Mouse (Mus musculus) MEL (cell line): ENCODE results near the gene Gnaq. TPM values are rescaled to one million over a fixed set of nuclear protein-coding genes. Genes with fewer than 3 reads are reported as not detected.

Source experiments
- DNase-seq: peaks from one replicate; pipeline ENCODE4 v3.0.0; 2011; ENCODE audit warnings: low read depth, low spot score
- H3K27ac ChIP-seq: 2 replicates; pipeline ENCODE4 v1.5.1; 2012; ENCODE audit warnings: low read depth, mild to moderate bottlenecking, control low read depth, low read length, moderate library complexity; ENCODE audit not compliant: control insufficient read depth
- H3K27me3 ChIP-seq, 2 experiments: fragments of 150-350 bp in 1 of 2; sonication (generic) in 1 of 2; 2 replicates each; pipeline ENCODE4 v1.6.1; 2012; ENCODE audit warnings: low read length in 2 of 2, mild to moderate bottlenecking in 2 of 2, improper control_type of control experiment in 1 of 2, moderate library complexity in 1 of 2; ENCODE audit not compliant: insufficient read depth in 2 of 2, control insufficient read depth in 1 of 2
- H3K36me3 ChIP-seq, 2 experiments: 2 replicates each; pipeline ENCODE4 v1.6.1; 2012 to 2014; ENCODE audit warnings: low read length in 2 of 2, improper control_type of control experiment in 1 of 2, inconsistent platforms in 1 of 2, mild to moderate bottlenecking in 1 of 2; ENCODE audit not compliant: insufficient read depth in 2 of 2, control insufficient read depth in 1 of 2
- H3K4me1 ChIP-seq, 2 experiments: fragments of 150-350 bp in 1 of 2; sonication (generic) in 1 of 2; 2 replicates each; pipeline ENCODE4 v1.6.1; 2012; ENCODE audit warnings: low read length in 2 of 2, improper control_type of control experiment in 1 of 2, mild to moderate bottlenecking in 1 of 2; ENCODE audit not compliant: insufficient read depth in 2 of 2, control insufficient read depth in 1 of 2
- H3K4me3 ChIP-seq, 2 experiments: fragments of 150-350 bp in 1 of 2; sonication (generic) in 1 of 2; 2 replicates each; pipeline ENCODE4 v1.5.1; 2012; ENCODE audit warnings: low read depth in 2 of 2, low read length in 2 of 2, mild to moderate bottlenecking in 2 of 2, moderate library complexity in 2 of 2, control low read depth in 1 of 2, improper control_type of control experiment in 1 of 2; ENCODE audit not compliant: control insufficient read depth in 1 of 2, insufficient read depth in 1 of 2
- H3K79me2 ChIP-seq: 2 replicates; pipeline ENCODE4 v1.6.1; 2012; ENCODE audit warnings: mild to moderate bottlenecking, low read length, moderate library complexity; ENCODE audit not compliant: control insufficient read depth, poor library complexity, insufficient read depth
- H3K9ac ChIP-seq: 2 replicates; pipeline ENCODE4 v1.6.1; 2012; ENCODE audit warnings: low read depth, mild to moderate bottlenecking, control low read depth, low read length, moderate library complexity; ENCODE audit not compliant: control insufficient read depth, poor library complexity, severe bottlenecking
- H3K9me3 ChIP-seq: fragments of 150-350 bp; sonication (generic); replicated peaks from 2 replicates; pipeline ENCODE4 v1.6.1; 2012; ENCODE audit warnings: mild to moderate bottlenecking, low read length, improper control_type of control experiment, moderate library complexity; ENCODE audit not compliant: insufficient read depth
- CHD2 ChIP-seq: IDR thresholded peaks from 2 replicates; pipeline ENCODE4 v1.6.1; 2011; ENCODE audit warnings: low read length, improper control_type of control experiment
- CTCF ChIP-seq, 3 experiments: IDR thresholded peaks in 2 of 3; conservative IDR thresholded peaks in 1 of 3; 2 replicates each; pipeline ENCODE4 v1.5.1; 2011 to 2012; ENCODE audit warnings: low read length in 3 of 3, low read depth in 2 of 3, mild to moderate bottlenecking in 2 of 3, improper control_type of control experiment in 1 of 3, inconsistent platforms in 1 of 3, mixed read lengths in 1 of 3, moderate library complexity in 1 of 3; ENCODE audit not compliant: control insufficient read depth in 1 of 3, insufficient read depth in 1 of 3, poor library complexity in 1 of 3, severe bottlenecking in 1 of 3
- GATA1 ChIP-seq: IDR thresholded peaks from 2 replicates; pipeline ENCODE4 v1.6.1; 2011; ENCODE audit warnings: low read depth, low read length, improper control_type of control experiment
- HCFC1 ChIP-seq: IDR thresholded peaks from 2 replicates; pipeline ENCODE4 v1.6.1; 2012; ENCODE audit warnings: low read depth, mild to moderate bottlenecking, inconsistent platforms, low read length, improper control_type of control experiment, moderate library complexity
- JUND ChIP-seq: IDR thresholded peaks from 2 replicates; pipeline ENCODE4 v1.6.1; 2011; ENCODE audit warnings: low read depth, mild to moderate bottlenecking, improper control_type of control experiment, low read length
- MAFK ChIP-seq: IDR thresholded peaks from 2 replicates; pipeline ENCODE4 v1.6.1; 2011; ENCODE audit warnings: low read depth, mild to moderate bottlenecking, low read length, improper control_type of control experiment, borderline replicate concordance
- MAX ChIP-seq: IDR thresholded peaks from 2 replicates; pipeline ENCODE4 v1.6.1; 2011; ENCODE audit warnings: low read length, improper control_type of control experiment
- MAZ ChIP-seq: IDR thresholded peaks from 2 replicates; pipeline ENCODE4 v1.6.1; 2012; ENCODE audit warnings: low read depth, mild to moderate bottlenecking, inconsistent platforms, low read length, improper control_type of control experiment
- MXI1 ChIP-seq: IDR thresholded peaks from 2 replicates; pipeline ENCODE4 v1.6.1; 2011; ENCODE audit warnings: mild to moderate bottlenecking, low read depth, low read length, improper control_type of control experiment
- MYC ChIP-seq: IDR thresholded peaks from 2 replicates; pipeline ENCODE4 v1.6.1; 2011; ENCODE audit warnings: low read depth, mild to moderate bottlenecking, low read length, improper control_type of control experiment, moderate library complexity
- NRF1 ChIP-seq: IDR thresholded peaks from 2 replicates; pipeline ENCODE4 v1.6.1; 2014; ENCODE audit warnings: low read depth, mild to moderate bottlenecking, inconsistent platforms, low read length, improper control_type of control experiment, moderate library complexity; ENCODE audit not compliant: poor library complexity, insufficient read depth, severe bottlenecking
- POLR2A ChIP-seq, 2 experiments: IDR thresholded peaks; 2 replicates each; pipeline ENCODE4 v1.6.1; 2011 to 2012; ENCODE audit warnings: low read length in 2 of 2, mild to moderate bottlenecking in 2 of 2, control low read depth in 1 of 2, improper control_type of control experiment in 1 of 2, low read depth in 1 of 2, moderate library complexity in 1 of 2; ENCODE audit not compliant: control insufficient read depth in 1 of 2, insufficient read depth in 1 of 2, poor library complexity in 1 of 2
- POLR2AphosphoS2 ChIP-seq: IDR thresholded peaks from 2 replicates; pipeline ENCODE4 v1.6.1; 2011; ENCODE audit warnings: low read length, improper control_type of control experiment
- POLR2AphosphoS5 ChIP-seq: IDR thresholded peaks from 2 replicates; pipeline ENCODE4 v1.6.1; 2012; ENCODE audit warnings: low read depth, borderline replicate concordance, mild to moderate bottlenecking, inconsistent platforms, low read length, moderate library complexity, mixed read lengths
- RAD21 ChIP-seq: IDR thresholded peaks from 2 replicates; pipeline ENCODE4 v1.6.1; 2011; ENCODE audit warnings: mild to moderate bottlenecking, low read depth, low read length, improper control_type of control experiment
- RCOR1 ChIP-seq: IDR thresholded peaks from 2 replicates; pipeline ENCODE4 v1.6.1; 2012; ENCODE audit warnings: low read depth, mild to moderate bottlenecking, inconsistent platforms, low read length, improper control_type of control experiment
- SIN3A ChIP-seq: IDR thresholded peaks from 2 replicates; pipeline ENCODE4 v1.6.1; 2012; ENCODE audit warnings: low read length, improper control_type of control experiment, inconsistent platforms
- SMC3 ChIP-seq: IDR thresholded peaks from 2 replicates; pipeline ENCODE4 v1.6.1; 2011; ENCODE audit warnings: low read depth, low read length, improper control_type of control experiment
- TAL1 ChIP-seq: IDR thresholded peaks from 2 replicates; pipeline ENCODE4 v1.6.1; 2012; ENCODE audit warnings: mild to moderate bottlenecking, inconsistent platforms, low read length, moderate library complexity, mixed read lengths
- TBP ChIP-seq: IDR thresholded peaks from 2 replicates; pipeline ENCODE4 v1.8.0; 2011; ENCODE audit warnings: low read depth, low read length, improper control_type of control experiment
- UBTF ChIP-seq: IDR thresholded peaks from 2 replicates; pipeline ENCODE4 v1.6.1; 2012; ENCODE audit warnings: low read depth, mild to moderate bottlenecking, inconsistent platforms, low read length, improper control_type of control experiment, moderate library complexity, borderline replicate concordance; ENCODE audit not compliant: insufficient read depth
- polyA plus RNA-seq, 2 experiments: library from polyadenylated mRNA; stranded (reverse) in 1 of 2; unstranded in 1 of 2; fragments of >175 nt in 1 of 2; fragments of >200 nt in 1 of 2; gene quantifications; 2 replicates each; pipeline versions ENCODE4 v1.2.1 to v1.2.4; 2012; ENCODE audit warnings: low replicate concordance in 2 of 2, low read depth in 1 of 2; ENCODE audit not compliant: insufficient read length in 2 of 2, insufficient read depth in 1 of 2, missing spikeins in 1 of 2
- total RNA-seq: library from RNA; depleted of rRNA; stranded (reverse); fragments of 300-350 nt; gene quantifications from 2 replicates; pipeline ENCODE4 v1.2.3, GENCODE M21; 2012

The Gnaq gene
- total and polyA plus RNA-seq, 3 experiments: not detected

GRCm38 (mm10) chr19:16292056-16292608 is 159.5 kb downstream of the Gnaq start:
- Histone ChIP-seq H3K36me3 (no peaks in the 10 kb centered on the region), H3K27ac (no peak overlapping the region), H3K9me3 (no peaks in the 10 kb centered on the region), H3K79me2 (no peaks in the 10 kb centered on the region), H3K4me1 (no peaks in the 10 kb centered on the region), H3K9ac (no peak overlapping the region), H3K4me3 (no peak overlapping the region), H3K27me3 (peaks cover 0 to 1% of the 10 kb centered on the region in 2 experiments)
- DNase-seq: no peak
- TF ChIP-seq UBTF (no peak), MYC (no peak), HCFC1 (no peak)

- no peak for DNase-seq
- no peak for TF ChIP-seq SMC3
- TF ChIP-seq POLR2AphosphoS5: no peak
- no peak for TF ChIP-seq JUND
- no peak for TF ChIP-seq SIN3A
- TF ChIP-seq TBP: no peak
- no peak for TF ChIP-seq CTCF (IDR thresholded peaks at IDR 0.05 in 2 of 3, conservative IDR thresholded peaks at IDR 0.05 in 1 of 3; ENCODE audit: control insufficient read depth in 1 of 3, insufficient read depth in 1 of 3, low read depth in 2 of 3, low read length in 3 of 3, poor library complexity in 1 of 3, severe bottlenecking in 1 of 3)
- TF ChIP-seq HCFC1: no peak
- no peak for TF ChIP-seq MAFK
- TF ChIP-seq RCOR1: no peak
- no peak for TF ChIP-seq CHD2
- no peak for TF ChIP-seq MXI1
- no peak for TF ChIP-seq RAD21
- TF ChIP-seq NRF1: no peak
- no peak for TF ChIP-seq MAX
- no peak for TF ChIP-seq MAZ
- TF ChIP-seq POLR2AphosphoS2: no peak
- no peak for TF ChIP-seq UBTF
- TF ChIP-seq GATA1: no peak
- no peak for TF ChIP-seq POLR2A (IDR thresholded peaks at IDR 0.05; ENCODE audit: control insufficient read depth in 1 of 2, insufficient read depth in 1 of 2, low read depth in 1 of 2, low read length in 2 of 2, poor library complexity in 1 of 2)
- TF ChIP-seq TAL1: no peak
- no peak overlapping the region for H3K27ac ChIP-seq
- H3K9me3 ChIP-seq: no peaks in the 10 kb centered on the region
- no peaks in the 10 kb centered on the region for H3K36me3 ChIP-seq
- H3K9ac ChIP-seq: no peak overlapping the region
- no peaks in the 10 kb centered on the region for H3K4me1 ChIP-seq
- no peak overlapping the region for H3K4me3 ChIP-seq
- no peaks in the 10 kb centered on the region for H3K79me2 ChIP-seq
- H3K27me3 ChIP-seq: no peaks in the 10 kb centered on the region; a peak in 1 of 4 replicates
Measured at GRCm38 (mm10) chr19:16292978-16293377, 160.3 kb downstream of the Gnaq start.
